Mouse (Mus musculus): Measurements from ENCODE around the gene Adam1a. TPM values are rescaled to one million over a fixed set of nuclear protein-coding genes. Genes with fewer than 3 reads are reported as not detected.

Adam1a gene
- polyA plus RNA-seq, 1 experiment from 2014 or later = 1.4 TPM

DNA sequence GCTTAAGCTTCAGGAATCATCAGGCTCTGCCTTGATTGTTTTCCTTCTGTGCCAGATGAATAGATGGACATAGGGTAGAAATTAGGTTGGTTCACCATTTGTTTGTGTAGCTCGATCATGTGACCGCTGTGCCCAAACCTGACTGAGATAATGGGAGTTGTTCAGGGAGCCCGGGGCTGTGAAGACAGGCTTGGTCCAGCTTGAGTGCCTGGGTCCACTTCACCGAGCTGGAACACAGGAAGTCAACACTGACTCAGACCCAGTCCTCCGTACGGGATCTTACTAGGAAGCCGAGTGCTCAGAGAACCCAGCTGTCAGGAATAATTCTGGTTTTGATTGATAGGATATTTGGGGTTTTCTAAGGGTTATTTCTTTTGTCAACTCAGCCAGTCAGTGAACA, 70.7 kb downstream of the Adam1a start:
- no peak overlapping the region for H3K9ac ChIP-seq
- H3K9me3 ChIP-seq = no peaks in the 10 kb centered on the region
- H3K4me1 ChIP-seq = peaks cover 7% of the 10 kb centered on the region
- H3K4me3 ChIP-seq (replicated peaks) = no peak overlapping the region
- H3K27me3 ChIP-seq (replicated peaks) = no peaks in the 10 kb centered on the region
- no peak for ATAC-seq (ENCODE audit: insufficient read depth, low FRiP score, low read depth)
- no peak overlapping the region for H3K27ac ChIP-seq
- H3K36me3 ChIP-seq = no peaks in the 10 kb centered on the region
- H3K4me2 ChIP-seq = no peak overlapping the region
- WGBS = 58% methylated on average over 7 of the region's 7 CpGs

DNA sequence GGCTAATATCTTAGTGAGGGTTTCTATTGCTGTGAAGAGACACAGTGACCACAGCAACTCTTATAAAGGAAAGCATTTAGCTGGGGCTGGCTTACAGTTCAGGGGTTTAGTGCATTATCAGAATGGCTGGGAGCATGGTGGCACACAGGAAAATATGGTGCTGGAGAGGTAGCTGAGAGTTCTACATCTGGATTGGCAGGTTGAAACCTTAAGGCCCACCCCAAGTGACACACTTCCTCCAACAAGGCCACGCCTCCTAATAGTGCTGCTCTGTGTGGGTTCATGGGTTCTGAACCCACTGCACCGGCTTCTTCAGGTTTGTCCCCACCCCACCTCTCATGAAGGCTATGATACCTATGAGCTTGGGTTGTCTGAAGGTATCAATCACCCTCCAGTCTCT, 72.9 kb downstream of the Adam1a start:
- ATAC-seq (ENCODE audit: insufficient read depth, low FRiP score, low read depth) = no peak
- 83% methylated on average over 2 of the region's 2 CpGs for WGBS

DNA sequence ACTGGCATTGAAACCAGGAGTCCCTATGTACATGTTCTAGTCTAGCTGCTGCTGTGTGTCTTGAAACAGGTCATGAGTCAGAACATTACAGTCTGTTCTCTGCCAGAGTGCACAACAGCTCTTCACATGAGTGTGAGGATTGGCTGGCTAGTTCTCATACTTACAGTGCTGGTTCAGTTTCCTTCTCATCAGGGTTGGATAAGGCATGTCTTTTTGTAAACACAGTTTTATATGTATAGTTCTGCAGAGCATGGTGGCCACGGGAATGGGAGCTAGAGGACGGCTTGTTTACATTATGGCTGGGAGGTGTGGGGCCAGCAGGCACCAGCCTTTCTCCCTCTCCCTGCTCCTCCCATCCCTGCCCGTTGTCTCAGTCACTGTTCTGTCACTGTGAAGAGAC, 75.7 kb downstream of the Adam1a start:
- Histone ChIP-seq H3K4me1 (peaks cover 8% of the 10 kb centered on the region), H3K36me3 (no peaks in the 10 kb centered on the region), H3K27ac (peak overlapping the region; percentile 9; the same call in 1 of the 2 replicates), H3K9ac (no peak overlapping the region), H3K4me2 (no peak overlapping the region), H3K27me3 (replicated peaks) (no peaks in the 10 kb centered on the region), H3K4me3 (replicated peaks) (no peak overlapping the region), H3K9me3 (no peaks in the 10 kb centered on the region)
- ATAC-seq (ENCODE audit: insufficient read depth, low FRiP score, low read depth) = 0 out of 2 replicates have a peak, but pooled peaks have one; percentile 16
- 8% methylated on average over 3 of the region's 3 CpGs for WGBS

More for the DNA sequence above, 72.9 kb downstream of the Adam1a start:
- H3K4me3 ChIP-seq (replicated peaks) = no peak overlapping the region
- peaks cover 8% of the 10 kb centered on the region for H3K4me1 ChIP-seq
- no peak overlapping the region for H3K27ac ChIP-seq
- no peaks in the 10 kb centered on the region for H3K9me3 ChIP-seq
- no peaks in the 10 kb centered on the region for H3K36me3 ChIP-seq
- no peak overlapping the region for H3K9ac ChIP-seq
- H3K4me2 ChIP-seq = no peak overlapping the region
- no peaks in the 10 kb centered on the region for H3K27me3 ChIP-seq (replicated peaks)

Other genes starting within 250 kb of the Adam1a start
- gene Trafd1, start 159.8 kb downstream of the Adam1a start, polyA plus RNA-seq (2015; fragmentation: Nextera tagmentation; extraction: Ambion mirVana) = 67.8 and 70.6 TPM in 2 replicates
- gene Naa25, start 147.5 kb downstream of the Adam1a start, polyA plus RNA-seq (2015; fragmentation: Nextera tagmentation; extraction: Ambion mirVana) = 40.2 and 41.8 TPM in 2 replicates
- gene Tmem116, start 93.6 kb downstream of the Adam1a start, polyA plus RNA-seq (2015; fragmentation: Nextera tagmentation; extraction: Ambion mirVana) = 3.1 and 5.0 TPM in 2 replicates
- gene Erp29, start 93.0 kb downstream of the Adam1a start, polyA plus RNA-seq (2015; fragmentation: Nextera tagmentation; extraction: Ambion mirVana) = 186 and 192 TPM in 2 replicates
- gene Adam1b, start 42.0 kb downstream of the Adam1a start, polyA plus RNA-seq (2015; fragmentation: Nextera tagmentation; extraction: Ambion mirVana) = 0.05 and 0.09 TPM in 2 replicates
- not detected in 2 replicates for gene Gm42878, start within 50 bp of the Adam1a start, polyA plus RNA-seq (2015; fragmentation: Nextera tagmentation; extraction: Ambion mirVana)
- 46.7 and 48.9 TPM in 2 replicates for gene Mapkapk5, start 423 bp upstream of the Adam1a start, polyA plus RNA-seq (2015; fragmentation: Nextera tagmentation; extraction: Ambion mirVana)
- 196 and 206 TPM in 2 replicates for gene Aldh2, start 48.3 kb upstream of the Adam1a start, polyA plus RNA-seq (2015; fragmentation: Nextera tagmentation; extraction: Ambion mirVana)
- gene Acad12, start 73.5 kb upstream of the Adam1a start, polyA plus RNA-seq (2015; fragmentation: Nextera tagmentation; extraction: Ambion mirVana) = 2.3 and 3.6 TPM in 2 replicates
- 3.1 and 3.3 TPM in 2 replicates for gene Acad10, start 115.0 kb upstream of the Adam1a start, polyA plus RNA-seq (2015; fragmentation: Nextera tagmentation; extraction: Ambion mirVana)
- gene Brap, start 115.1 kb upstream of the Adam1a start, polyA plus RNA-seq (2015; fragmentation: Nextera tagmentation; extraction: Ambion mirVana) = 37.6 and 38.1 TPM in 2 replicates
- gene Atxn2, start 165.9 kb upstream of the Adam1a start, polyA plus RNA-seq (2015; fragmentation: Nextera tagmentation; extraction: Ambion mirVana) = 63.4 and 70.5 TPM in 2 replicates

All from stomach, embryonic 15.5 days (tissue).